Mouse (Mus musculus): Measurements from ENCODE around the gene Sh3rf1. TPM values are rescaled to one million over a fixed set of nuclear protein-coding genes. Genes with fewer than 3 reads are reported as not detected.

Sh3rf1 gene
- polyA plus RNA-seq, 1 experiment from 2014 or later: 15.5 TPM

- no peaks in the 10 kb centered on the region for H3K36me3 ChIP-seq (ENCODE audit: control insufficient read depth, insufficient read depth, low read length)
- H3K9me3 ChIP-seq (ENCODE audit: control insufficient read depth, low read depth, low read length): no peaks in the 10 kb centered on the region
- H3K9ac ChIP-seq (replicated peaks; ENCODE audit: low read depth, low read length): no peak overlapping the region
- 67% methylated on average over 10 of the region's 10 CpGs for WGBS
- H3K4me1 ChIP-seq (ENCODE audit: control insufficient read depth, insufficient read depth, low read length): peaks cover 24% of the 10 kb centered on the region
- no peak overlapping the region for H3K4me3 ChIP-seq (ENCODE audit: low read depth, low read length)
- no peak overlapping the region for H3K4me2 ChIP-seq (replicated peaks; ENCODE audit: low read depth, low read length)
- H3K27me3 ChIP-seq (ENCODE audit: control insufficient read depth, insufficient read depth, low read length): no peaks in the 10 kb centered on the region
- no peak overlapping the region for H3K27ac ChIP-seq (ENCODE audit: low read length)
- ATAC-seq (ENCODE audit: insufficient number of reproducible peaks, insufficient read depth, low FRiP score, low read depth): no peak
These were observed 58.9 kb downstream of the Sh3rf1 start for GRCm38 (mm10) chr8:61282303-61283168.

- Histone ChIP-seq H3K9me3 (ENCODE audit: control insufficient read depth, low read depth, low read length) (no peaks in the 10 kb centered on the region), H3K4me2 (replicated peaks; ENCODE audit: low read depth, low read length) (no peak overlapping the region), H3K4me3 (ENCODE audit: low read depth, low read length) (no peak overlapping the region), H3K9ac (replicated peaks; ENCODE audit: low read depth, low read length) (no peak overlapping the region), H3K4me1 (ENCODE audit: control insufficient read depth, insufficient read depth, low read length) (peaks cover 27% of the 10 kb centered on the region), H3K36me3 (ENCODE audit: control insufficient read depth, insufficient read depth, low read length) (no peaks in the 10 kb centered on the region), H3K27ac (ENCODE audit: low read length) (peak overlapping the region; percentile 13; the same call in 1 of the 2 replicates), H3K27me3 (ENCODE audit: control insufficient read depth, insufficient read depth, low read length) (no peaks in the 10 kb centered on the region)
- whole genome bisulfite sequencing: 18% methylated on average over 12 of the region's 12 CpGs
- ATAC-seq (ENCODE audit: insufficient number of reproducible peaks, insufficient read depth, low FRiP score, low read depth): peak; percentile 47; the same call in 1 of the 2 replicates
These were observed 59.8 kb downstream of the Sh3rf1 start for GRCm38 (mm10) chr8:61283169-61284081.

- ATAC-seq (ENCODE audit: insufficient number of reproducible peaks, insufficient read depth, low FRiP score, low read depth): no peak
- Histone ChIP-seq H3K36me3 (ENCODE audit: control insufficient read depth, insufficient read depth, low read length) (no peaks in the 10 kb centered on the region), H3K27ac (ENCODE audit: low read length) (no peak overlapping the region), H3K9ac (replicated peaks; ENCODE audit: low read depth, low read length) (no peak overlapping the region), H3K4me3 (ENCODE audit: low read depth, low read length) (no peak overlapping the region), H3K4me2 (replicated peaks; ENCODE audit: low read depth, low read length) (no peak overlapping the region), H3K4me1 (ENCODE audit: control insufficient read depth, insufficient read depth, low read length) (peaks cover 36% of the 10 kb centered on the region), H3K9me3 (ENCODE audit: control insufficient read depth, low read depth, low read length) (no peaks in the 10 kb centered on the region), H3K27me3 (ENCODE audit: control insufficient read depth, insufficient read depth, low read length) (no peaks in the 10 kb centered on the region)
- 39% methylated on average over 7 of the region's 7 CpGs for WGBS
These were observed 62.2 kb downstream of the Sh3rf1 start for GRCm38 (mm10) chr8:61285896-61286295.

GRCm38 (mm10) chr8:61286394-61286793 lies 62.7 kb downstream of the Sh3rf1 start:
- peaks cover 36% of the 10 kb centered on the region for H3K4me1 ChIP-seq (ENCODE audit: control insufficient read depth, insufficient read depth, low read length)
- H3K9me3 ChIP-seq (ENCODE audit: control insufficient read depth, low read depth, low read length): no peaks in the 10 kb centered on the region
- no peaks in the 10 kb centered on the region for H3K36me3 ChIP-seq (ENCODE audit: control insufficient read depth, insufficient read depth, low read length)
- no peaks in the 10 kb centered on the region for H3K27me3 ChIP-seq (ENCODE audit: control insufficient read depth, insufficient read depth, low read length)
- no peak overlapping the region for H3K4me2 ChIP-seq (replicated peaks; ENCODE audit: low read depth, low read length)
- no peak for ATAC-seq (ENCODE audit: insufficient number of reproducible peaks, insufficient read depth, low FRiP score, low read depth)
- H3K4me3 ChIP-seq (ENCODE audit: low read depth, low read length): no peak overlapping the region
- WGBS: 55% methylated on average over 7 of the region's 7 CpGs
- no peak overlapping the region for H3K27ac ChIP-seq (ENCODE audit: low read length)
- H3K9ac ChIP-seq (replicated peaks; ENCODE audit: low read depth, low read length): no peak overlapping the region

- H3K9me3 ChIP-seq (ENCODE audit: control insufficient read depth, low read depth, low read length): no peaks in the 10 kb centered on the region
- H3K9ac ChIP-seq (replicated peaks; ENCODE audit: low read depth, low read length): no peak overlapping the region
- no peak for ATAC-seq (ENCODE audit: insufficient number of reproducible peaks, insufficient read depth, low FRiP score, low read depth)
- H3K4me1 ChIP-seq (ENCODE audit: control insufficient read depth, insufficient read depth, low read length): peaks cover 32% of the 10 kb centered on the region
- no peak overlapping the region for H3K4me3 ChIP-seq (ENCODE audit: low read depth, low read length)
- no peaks in the 10 kb centered on the region for H3K36me3 ChIP-seq (ENCODE audit: control insufficient read depth, insufficient read depth, low read length)
- H3K4me2 ChIP-seq (replicated peaks; ENCODE audit: low read depth, low read length): no peak overlapping the region
- H3K27me3 ChIP-seq (ENCODE audit: control insufficient read depth, insufficient read depth, low read length): no peaks in the 10 kb centered on the region
- WGBS: 69% methylated on average over 14 of the region's 14 CpGs
- H3K27ac ChIP-seq (ENCODE audit: low read length): no peak overlapping the region
These were observed 63.2 kb downstream of the Sh3rf1 start for GRCm38 (mm10) chr8:61286795-61287385.

GRCm38 (mm10) chr8:61288006-61288566 lies 64.4 kb downstream of the Sh3rf1 start:
- no peak overlapping the region for H3K4me2 ChIP-seq (replicated peaks; ENCODE audit: low read depth, low read length)
- H3K4me3 ChIP-seq (ENCODE audit: low read depth, low read length): no peak overlapping the region
- no peaks in the 10 kb centered on the region for H3K27me3 ChIP-seq (ENCODE audit: control insufficient read depth, insufficient read depth, low read length)
- H3K9me3 ChIP-seq (ENCODE audit: control insufficient read depth, low read depth, low read length): no peaks in the 10 kb centered on the region
- H3K36me3 ChIP-seq (ENCODE audit: control insufficient read depth, insufficient read depth, low read length): no peaks in the 10 kb centered on the region
- no peak for ATAC-seq (ENCODE audit: insufficient number of reproducible peaks, insufficient read depth, low FRiP score, low read depth)
- WGBS: 57% methylated on average over 11 of the region's 11 CpGs
- H3K4me1 ChIP-seq (ENCODE audit: control insufficient read depth, insufficient read depth, low read length): peaks cover 23% of the 10 kb centered on the region
- no peak overlapping the region for H3K9ac ChIP-seq (replicated peaks; ENCODE audit: low read depth, low read length)
- no peak overlapping the region for H3K27ac ChIP-seq (ENCODE audit: low read length)

- no peak overlapping the region for H3K27ac ChIP-seq (ENCODE audit: low read length)
These were observed 65.0 kb downstream of the Sh3rf1 start for GRCm38 (mm10) chr8:61288676-61289075.

GRCm38 (mm10) chr8:61295040-61295439 lies 71.4 kb downstream of the Sh3rf1 start:
- Histone ChIP-seq H3K4me3 (ENCODE audit: low read depth, low read length) (no peak overlapping the region), H3K9me3 (ENCODE audit: control insufficient read depth, low read depth, low read length) (no peaks in the 10 kb centered on the region), H3K36me3 (ENCODE audit: control insufficient read depth, insufficient read depth, low read length) (no peaks in the 10 kb centered on the region), H3K9ac (replicated peaks; ENCODE audit: low read depth, low read length) (no peak overlapping the region), H3K27ac (ENCODE audit: low read length) (no peak overlapping the region), H3K4me2 (replicated peaks; ENCODE audit: low read depth, low read length) (no peak overlapping the region), H3K4me1 (ENCODE audit: control insufficient read depth, insufficient read depth, low read length) (no peaks in the 10 kb centered on the region), H3K27me3 (ENCODE audit: control insufficient read depth, insufficient read depth, low read length) (no peaks in the 10 kb centered on the region)
- WGBS: 90% methylated on average over 4 of the region's 4 CpGs
- no peak for ATAC-seq (ENCODE audit: insufficient number of reproducible peaks, insufficient read depth, low FRiP score, low read depth)

More at GRCm38 (mm10) chr8:61288676-61289075, 65.0 kb downstream of the Sh3rf1 start:
- Histone ChIP-seq H3K4me1 (ENCODE audit: control insufficient read depth, insufficient read depth, low read length) (peaks cover 18% of the 10 kb centered on the region), H3K4me3 (ENCODE audit: low read depth, low read length) (no peak overlapping the region), H3K9ac (replicated peaks; ENCODE audit: low read depth, low read length) (no peak overlapping the region), H3K36me3 (ENCODE audit: control insufficient read depth, insufficient read depth, low read length) (no peaks in the 10 kb centered on the region), H3K27me3 (ENCODE audit: control insufficient read depth, insufficient read depth, low read length) (no peaks in the 10 kb centered on the region), H3K4me2 (replicated peaks; ENCODE audit: low read depth, low read length) (no peak overlapping the region), H3K9me3 (ENCODE audit: control insufficient read depth, low read depth, low read length) (no peaks in the 10 kb centered on the region)
- no peak for ATAC-seq (ENCODE audit: insufficient number of reproducible peaks, insufficient read depth, low FRiP score, low read depth)
- 24% methylated on average over 7 of the region's 7 CpGs for WGBS
